Mouse (Mus musculus) megakaryocyte, adult 5-6 weeks (primary cell): ENCODE data around the gene Olfr481. TPM values are rescaled to one million over a fixed set of nuclear protein-coding genes. Genes with fewer than 3 reads are reported as not detected.

ENCODE experiments used
- ATAC-seq: 2 replicates; pipeline ENCODE4 v1.8.0; 2016; ENCODE audit warnings: mild to moderate bottlenecking, inconsistent platforms; ENCODE audit not compliant: poor library complexity, severe bottlenecking
- total RNA-seq, 2 experiments: library from RNA; stranded (forward) in 1 of 2; stranded (reverse) in 1 of 2; fragments of 153-499, 151-499 nt in 1 of 2; fragments of 221-1000, 200-1000 nt in 1 of 2; gene quantifications; 2 replicates each; pipeline versions ENCODE4 v1.2.3 to v1.2.4; 2015 to 2017

Gene Olfr481
- total RNA-seq (2015): not detected in 2 replicates
- not detected in 2 replicates for total RNA-seq (2017)

DNA sequence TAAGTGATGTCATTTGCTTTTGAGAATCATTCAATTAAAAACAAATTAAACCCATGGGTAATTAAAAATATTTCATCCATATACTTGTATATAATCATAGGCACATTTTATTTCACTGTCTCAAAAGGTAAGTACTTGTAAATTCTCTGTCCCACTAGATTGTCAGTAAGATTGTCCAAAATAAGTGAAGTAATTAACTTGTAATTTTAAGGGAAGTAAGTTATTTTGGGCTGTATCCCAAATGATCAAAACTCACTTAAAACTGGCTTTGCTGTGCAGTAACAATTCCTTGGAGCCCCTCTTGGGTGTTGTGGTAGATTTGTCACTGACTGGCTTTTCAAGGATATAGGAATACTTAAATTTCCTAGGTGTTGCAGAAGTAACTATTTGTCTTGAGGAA lies at the start of gene Olfr481:
Gene Olfr481, plus strand, starts transcription at position 301 of the 400 bp plus-strand sequence.
- no peak for ATAC-seq

DNA sequence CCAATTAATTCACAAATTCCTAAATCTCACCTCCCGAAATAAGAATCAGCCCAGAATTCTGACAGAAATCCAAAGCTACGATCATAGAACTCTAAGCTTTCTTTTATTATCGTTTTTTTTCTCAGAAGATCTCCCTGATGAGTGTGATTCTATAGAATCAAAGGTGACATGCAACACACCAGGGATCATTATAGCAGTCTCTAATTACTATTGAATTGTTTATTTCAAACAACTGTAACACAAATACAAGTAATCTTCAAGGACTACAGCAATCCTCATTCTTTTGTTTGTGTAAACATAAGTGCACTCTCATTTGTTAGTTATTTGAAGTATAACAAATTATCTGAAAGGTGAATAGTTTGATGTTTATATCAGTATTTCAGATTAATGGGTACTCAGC lies 45.8 kb upstream of the Olfr481 start, which contains the start of gene Olfr478:
Gene Olfr478, minus strand, starts transcription at position 101 of the 400 bp plus-strand sequence.
- no peak for ATAC-seq

DNA sequence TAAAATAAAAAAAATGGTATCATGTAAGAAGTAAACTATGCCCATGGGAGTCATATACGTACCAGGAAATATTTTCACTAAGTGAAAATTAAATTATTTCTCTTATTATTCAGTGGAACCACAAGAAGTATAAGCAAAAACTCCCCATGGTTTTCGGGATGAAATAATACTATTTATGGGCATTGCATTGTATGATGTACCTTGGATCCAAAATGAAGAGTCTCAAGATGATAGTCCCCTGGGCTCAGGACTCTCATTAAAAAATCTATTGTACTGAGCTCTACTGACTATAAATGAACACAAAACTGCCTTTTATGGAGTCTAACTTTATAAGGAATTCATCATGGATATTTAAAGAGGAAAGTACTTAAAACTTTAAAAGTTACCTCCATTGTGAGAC lies 29.3 kb upstream of the Olfr481 start, which contains the start of gene Olfr479:
Gene Olfr479, plus strand, starts transcription at position 301 of the 400 bp plus-strand sequence.
- no peak for ATAC-seq

DNA sequence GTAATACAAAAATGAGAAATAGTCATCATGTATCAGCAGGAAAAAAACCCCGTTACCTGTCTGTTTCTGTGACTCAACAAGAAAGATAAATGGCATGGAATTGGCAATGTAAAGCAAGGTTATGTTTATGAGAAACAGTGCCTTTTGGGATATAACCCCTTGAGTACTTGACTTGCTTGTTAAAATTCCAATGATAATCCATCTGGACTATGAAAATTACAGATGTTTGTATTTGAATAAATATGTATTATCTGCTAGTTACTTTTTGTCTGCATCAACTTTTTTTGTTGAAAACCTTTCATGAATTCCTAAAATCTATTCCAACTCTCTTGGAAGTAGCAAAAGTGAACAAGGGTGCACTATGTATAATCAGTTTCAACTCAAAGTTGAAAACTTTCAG lies 12.4 kb upstream of the Olfr481 start, which contains the start of gene Olfr480:
Gene Olfr480, minus strand, starts transcription at position 101 of the 400 bp plus-strand sequence.
- ATAC-seq: no peak

DNA sequence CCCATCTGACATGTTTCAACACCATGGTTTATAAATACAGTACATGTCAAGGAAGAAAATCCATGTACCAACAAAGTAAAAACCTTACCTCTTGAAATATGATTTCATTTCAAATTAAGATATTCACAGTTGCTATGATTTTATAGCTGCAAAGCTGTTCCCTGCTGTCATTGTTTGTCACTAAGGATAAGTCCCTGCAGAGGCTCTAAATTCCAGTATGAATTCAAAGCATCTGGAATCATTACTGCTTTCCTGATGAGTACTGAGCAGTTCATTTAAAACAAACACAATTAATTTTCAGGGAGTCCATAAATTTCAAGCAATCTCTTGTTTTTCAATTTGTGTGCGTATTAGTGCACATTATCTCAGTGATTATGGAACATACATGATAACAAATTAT lies 17.8 kb downstream of the Olfr481 start, which contains the start of gene Olfr482:
Gene Olfr482, minus strand, starts transcription at position 101 of the 400 bp plus-strand sequence.
- ATAC-seq: no peak

DNA sequence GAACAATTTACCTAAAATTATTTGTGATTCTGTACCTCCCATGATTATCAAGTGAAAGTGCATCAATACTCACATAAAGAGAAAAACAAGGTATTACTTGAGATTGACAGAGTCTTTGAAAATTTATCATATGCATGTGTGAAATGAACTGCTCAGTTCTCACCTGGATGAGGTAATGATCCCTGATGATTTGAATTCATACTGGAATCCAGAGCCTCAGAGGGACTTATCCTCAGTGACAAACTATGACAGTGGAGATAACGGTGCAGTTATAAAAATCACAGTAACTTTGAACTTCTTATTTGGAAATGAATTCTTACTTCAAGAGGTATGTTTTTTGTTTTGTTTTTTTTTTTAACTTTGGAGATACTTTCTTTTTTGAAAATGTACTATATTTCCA lies 20.9 kb downstream of the Olfr481 start, which contains the start of gene Olfr483:
Gene Olfr483, plus strand, starts transcription at position 301 of the 400 bp plus-strand sequence.
- no peak for ATAC-seq

DNA sequence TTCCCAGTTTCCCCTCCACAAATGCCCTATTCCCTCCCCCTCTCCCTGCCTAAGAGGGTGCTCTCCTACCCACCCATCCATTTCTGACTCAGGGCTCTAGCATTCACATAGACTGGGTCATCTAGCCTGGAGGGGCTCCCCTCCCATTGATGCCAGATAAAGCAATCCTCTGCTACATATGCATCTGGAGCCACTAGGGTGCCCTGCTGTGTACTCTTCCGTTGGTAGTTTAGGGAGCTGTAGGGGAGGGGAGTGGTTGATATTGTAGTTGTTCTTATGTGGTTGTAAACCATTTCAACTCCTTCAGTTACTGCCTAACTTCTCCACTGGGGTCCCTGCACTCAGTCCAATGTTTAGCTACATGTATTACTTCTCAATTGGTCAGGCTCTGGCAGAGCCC lies 41.0 kb downstream of the Olfr481 start:
- no peak for ATAC-seq

DNA sequence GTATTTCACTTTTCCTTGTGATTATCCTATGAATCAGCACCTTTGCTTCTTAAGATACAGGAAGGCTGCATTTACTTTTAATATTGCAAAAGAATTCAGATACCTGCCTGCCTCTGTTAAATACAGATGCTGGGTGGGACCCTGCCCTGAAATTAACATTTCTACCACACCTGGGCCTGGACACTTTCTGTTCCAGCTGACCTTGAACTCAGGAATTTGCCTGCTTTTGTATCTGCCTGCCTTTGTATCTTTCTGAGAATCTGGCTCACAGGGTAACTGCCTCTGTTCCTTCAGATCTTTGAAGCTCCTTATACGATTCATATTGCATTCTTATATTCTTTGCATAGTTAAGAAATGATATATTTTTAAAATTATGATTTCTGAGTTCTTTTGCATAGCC lies 41.8 kb downstream of the Olfr481 start:
- ATAC-seq: no peak

DNA sequence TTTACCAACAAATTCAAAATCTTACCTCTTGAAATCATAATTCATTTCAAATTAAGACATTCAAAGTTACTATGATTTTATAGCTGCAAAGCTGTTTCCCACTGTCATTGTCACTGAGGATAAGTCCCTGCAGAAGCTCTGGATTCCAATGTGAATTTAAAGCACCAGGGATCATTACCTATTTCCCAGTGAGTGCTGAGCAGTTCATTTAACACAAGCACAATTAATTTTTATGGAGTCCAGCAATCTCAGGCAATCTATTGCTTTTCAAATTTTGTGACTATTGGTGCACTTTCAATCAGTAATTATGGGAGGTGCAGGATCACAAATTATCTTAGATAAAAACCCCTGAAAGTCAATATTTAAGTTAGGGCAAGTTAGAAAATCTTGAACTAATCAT lies 47.7 kb downstream of the Olfr481 start, which contains the start of gene Olfr484:
Gene Olfr484, minus strand, starts transcription at position 101 of the 400 bp plus-strand sequence.
- ATAC-seq: no peak

Other genes starting within 250 kb of the Olfr481 start
- gene Olfr470, start 232.4 kb upstream of the Olfr481 start, total RNA-seq (2015): not detected in 2 replicates
- gene Olfr470, start 232.4 kb upstream of the Olfr481 start, total RNA-seq (2017): not detected in 2 replicates
- not detected in 2 replicates for gene Olfr472, start 182.0 kb upstream of the Olfr481 start, total RNA-seq (2015)
- not detected in 2 replicates for gene Olfr472, start 182.0 kb upstream of the Olfr481 start, total RNA-seq (2017)
- not detected in 2 replicates for gene Olfr473, start 149.4 kb upstream of the Olfr481 start, total RNA-seq (2015)
- gene Olfr473, start 149.4 kb upstream of the Olfr481 start, total RNA-seq (2017): not detected in 2 replicates
- gene Olfr474, start 125.2 kb upstream of the Olfr481 start, total RNA-seq (2015): not detected in 2 replicates
- gene Olfr474, start 125.2 kb upstream of the Olfr481 start, total RNA-seq (2017): not detected in 2 replicates
- gene Olfr476, start 115.1 kb upstream of the Olfr481 start, total RNA-seq (2015): not detected in 2 replicates
- gene Olfr476, start 115.1 kb upstream of the Olfr481 start, total RNA-seq (2017): not detected in 2 replicates
- not detected in 2 replicates for gene Olfr477, start 93.2 kb upstream of the Olfr481 start, total RNA-seq (2015)
- not detected in 2 replicates for gene Olfr477, start 93.2 kb upstream of the Olfr481 start, total RNA-seq (2017)
- not detected in 2 replicates for gene Olfr478, start 45.9 kb upstream of the Olfr481 start, total RNA-seq (2015)
- gene Olfr478, start 45.9 kb upstream of the Olfr481 start, total RNA-seq (2017): not detected in 2 replicates
- not detected in 2 replicates for gene Olfr479, start 29.2 kb upstream of the Olfr481 start, total RNA-seq (2015)
- gene Olfr479, start 29.2 kb upstream of the Olfr481 start, total RNA-seq (2017): not detected in 2 replicates
- gene Olfr480, start 12.5 kb upstream of the Olfr481 start, total RNA-seq (2015): not detected in 2 replicates
- not detected in 2 replicates for gene Olfr480, start 12.5 kb upstream of the Olfr481 start, total RNA-seq (2017)
- gene Olfr482, start 17.7 kb downstream of the Olfr481 start, total RNA-seq (2015): not detected in 2 replicates
- gene Olfr482, start 17.7 kb downstream of the Olfr481 start, total RNA-seq (2017): not detected in 2 replicates
- not detected in 2 replicates for gene Olfr483, start 21.0 kb downstream of the Olfr481 start, total RNA-seq (2015)
- not detected in 2 replicates for gene Olfr483, start 21.0 kb downstream of the Olfr481 start, total RNA-seq (2017)
- not detected in 2 replicates for gene Olfr484, start 47.6 kb downstream of the Olfr481 start, total RNA-seq (2015)
- not detected in 2 replicates for gene Olfr484, start 47.6 kb downstream of the Olfr481 start, total RNA-seq (2017)
- gene Olfr485, start 80.0 kb downstream of the Olfr481 start, total RNA-seq (2015): not detected in 2 replicates
- gene Olfr485, start 80.0 kb downstream of the Olfr481 start, total RNA-seq (2017): not detected in 2 replicates
- not detected in 2 replicates for gene Olfr486, start 92.9 kb downstream of the Olfr481 start, total RNA-seq (2015)
- gene Olfr486, start 92.9 kb downstream of the Olfr481 start, total RNA-seq (2017): not detected in 2 replicates
- not detected in 2 replicates for gene Olfr487, start 134.8 kb downstream of the Olfr481 start, total RNA-seq (2015)
- gene Olfr487, start 134.8 kb downstream of the Olfr481 start, total RNA-seq (2017): not detected in 2 replicates
- not detected in 2 replicates for gene Olfr488, start 178.5 kb downstream of the Olfr481 start, total RNA-seq (2015)
- gene Olfr488, start 178.5 kb downstream of the Olfr481 start, total RNA-seq (2017): not detected in 2 replicates
- not detected in 2 replicates for gene Olfr490, start 209.1 kb downstream of the Olfr481 start, total RNA-seq (2015)
- gene Olfr490, start 209.1 kb downstream of the Olfr481 start, total RNA-seq (2017): not detected in 2 replicates
- gene Olfr491, start 233.6 kb downstream of the Olfr481 start, total RNA-seq (2015): not detected in 2 replicates
- not detected in 2 replicates for gene Olfr491, start 233.6 kb downstream of the Olfr481 start, total RNA-seq (2017)
- not detected in 2 replicates for gene Olfr492, start 243.8 kb downstream of the Olfr481 start, total RNA-seq (2015)
- gene Olfr492, start 243.8 kb downstream of the Olfr481 start, total RNA-seq (2017): not detected in 2 replicates